Mouse (Mus musculus) hindbrain, embryonic 14.5 days (tissue): ENCODE measurements at regions not wholly inside any gene's neighbourhood (a gene's known extent, or its start where the extent isn't known, plus 50 kb on each side); places are given as distances from the start of the nearest gene placed in this dataset.

Experiments used
- ATAC-seq: fragments of 200-750 bp; cut with Nextera tagmentation; 2 replicates; pipeline ENCODE4 v1.8.0; 2017; ENCODE audit warnings: moderate number of reproducible peaks, mild to moderate bottlenecking, moderate TSS enrichment, moderate library complexity; ENCODE audit not compliant: low FRiP score
- DNase-seq: peaks from one replicate; pipeline ENCODE4 v3.0.0-alpha.2; 2015; ENCODE audit warnings: low spot score
- H3K27ac ChIP-seq: fragments of 300-500 bp; sonication (generic); 2 replicates; pipeline ENCODE4 v1.5.1; 2014; ENCODE audit warnings: mild to moderate bottlenecking, moderate library complexity
- H3K27me3 ChIP-seq: fragments of 300-500 bp; sonication (generic); 2 replicates; pipeline ENCODE4 v1.6.1; 2014; ENCODE audit warnings: mild to moderate bottlenecking, low read length, mixed read lengths; ENCODE audit not compliant: control insufficient read depth, insufficient read depth
- H3K36me3 ChIP-seq: fragments of 300-500 bp; sonication (generic); replicated peaks from 2 replicates; pipeline ENCODE4 v1.6.1; 2014; ENCODE audit not compliant: control insufficient read depth, insufficient read depth
- H3K4me1 ChIP-seq: fragments of 300-500 bp; sonication (generic); replicated peaks from 2 replicates; pipeline ENCODE4 v1.6.1; 2014; ENCODE audit warnings: antibody characterized with exemption, low read length, mixed read lengths; ENCODE audit not compliant: control insufficient read depth, insufficient read depth
- H3K4me2 ChIP-seq: fragments of 300-500 bp; sonication (generic); replicated peaks from 2 replicates; pipeline ENCODE4 v1.6.1; 2014; ENCODE audit warnings: mild to moderate bottlenecking, moderate library complexity
- H3K4me3 ChIP-seq: fragments of 300-500 bp; sonication (generic); replicated peaks from 2 replicates; pipeline ENCODE4 v1.5.1; 2014; ENCODE audit warnings: mild to moderate bottlenecking, low read length
- H3K9ac ChIP-seq: fragments of 300-500 bp; sonication (generic); 2 replicates; pipeline ENCODE4 v1.6.1; 2014
- H3K9me3 ChIP-seq: fragments of 300-500 bp; sonication (generic); 2 replicates; pipeline ENCODE4 v1.6.1; 2016; ENCODE audit warnings: low read length; ENCODE audit not compliant: control insufficient read depth
- WGBS: fragments of 180-500 bp; shearing (Covaris S2); extraction: QIAGEN DNeasy Blood & Tissue Kit; methylation state at CpG from one replicate; pipeline ENCODE4 v1.1.7; 2014; 5-methylcytosine and 5-hydroxymethylcytosine counted together

GRCm38 (mm10) chr3:144329117-144329516 is 124.1 kb upstream of the Lmo4 start:
- H3K27ac ChIP-seq: no peak overlapping the region
- no peak overlapping the region for H3K4me3 ChIP-seq
- H3K4me2 ChIP-seq: no peak overlapping the region
- DNase-seq: no peak
- ATAC-seq: no peak
- no peaks in the 10 kb centered on the region for H3K27me3 ChIP-seq
- 69% methylated on average over 7 of the region's 7 CpGs for WGBS
- no peak overlapping the region for H3K9ac ChIP-seq
- peaks cover 5% of the 10 kb centered on the region for H3K4me1 ChIP-seq
- no peaks in the 10 kb centered on the region for H3K9me3 ChIP-seq
- no peaks in the 10 kb centered on the region for H3K36me3 ChIP-seq

- no peak overlapping the region for H3K9ac ChIP-seq
- no peaks in the 10 kb centered on the region for H3K27me3 ChIP-seq
- H3K4me3 ChIP-seq: no peak overlapping the region
- no peak overlapping the region for H3K27ac ChIP-seq
- H3K36me3 ChIP-seq: no peaks in the 10 kb centered on the region
- H3K4me1 ChIP-seq: peaks cover 2% of the 10 kb centered on the region
- 86% methylated on average over 8 of the region's 8 CpGs for whole genome bisulfite sequencing
- no peaks in the 10 kb centered on the region for H3K9me3 ChIP-seq
- ATAC-seq (no peak), DNase-seq (no peak)
- H3K4me2 ChIP-seq: no peak overlapping the region
Observed at GRCm38 (mm10) chr3:144327235-144327760, 122.3 kb upstream of the Lmo4 start.

- H3K9ac ChIP-seq: no peak overlapping the region
- no peak for DNase-seq
- no peaks in the 10 kb centered on the region for H3K27me3 ChIP-seq
- 97% methylated on average over 2 of the region's 2 CpGs for WGBS
- no peak overlapping the region for H3K27ac ChIP-seq
- H3K36me3 ChIP-seq: no peaks in the 10 kb centered on the region
- no peaks in the 10 kb centered on the region for H3K9me3 ChIP-seq
- no peaks in the 10 kb centered on the region for H3K4me1 ChIP-seq
- H3K4me3 ChIP-seq: no peak overlapping the region
- no peak for ATAC-seq
- H3K4me2 ChIP-seq: no peak overlapping the region
Observed at GRCm38 (mm10) chr3:144324974-144325373, 120.0 kb upstream of the Lmo4 start.

GRCm38 (mm10) chr3:144323524-144323923 is 118.5 kb upstream of the Lmo4 start:
- Histone ChIP-seq H3K4me1 (peaks cover 8% of the 10 kb centered on the region), H3K9ac (no peak overlapping the region), H3K4me3 (no peak overlapping the region), H3K27ac (no peak overlapping the region), H3K36me3 (no peaks in the 10 kb centered on the region), H3K4me2 (no peak overlapping the region), H3K9me3 (no peaks in the 10 kb centered on the region), H3K27me3 (no peaks in the 10 kb centered on the region)
- no peak for DNase-seq
- WGBS: 97% methylated on average over 3 of the region's 3 CpGs
- no peak for ATAC-seq

- peak overlapping the region; percentile 78 for H3K27ac ChIP-seq
- no peaks in the 10 kb centered on the region for H3K27me3 ChIP-seq
- H3K4me1 ChIP-seq: peaks cover 11% of the 10 kb centered on the region
- peak overlapping the region; percentile 48 for H3K9ac ChIP-seq
- WGBS: 55% methylated on average over 11 of the region's 11 CpGs
- peak overlapping the region; percentile 33 for H3K4me2 ChIP-seq
- no peak for ATAC-seq
- H3K36me3 ChIP-seq: no peaks in the 10 kb centered on the region
- no peak overlapping the region for H3K4me3 ChIP-seq
- no peaks in the 10 kb centered on the region for H3K9me3 ChIP-seq
- no peak for DNase-seq
Observed at GRCm38 (mm10) chr3:144319468-144320205, 114.6 kb upstream of the Lmo4 start.

GRCm38 (mm10) chr3:144318761-144319467 is 113.9 kb upstream of the Lmo4 start:
- H3K9me3 ChIP-seq: no peaks in the 10 kb centered on the region
- H3K4me1 ChIP-seq: peaks cover 11% of the 10 kb centered on the region
- peak; percentile 84 for ATAC-seq
- H3K27me3 ChIP-seq: no peaks in the 10 kb centered on the region
- DNase-seq: peak; percentile 62
- peak overlapping the region; percentile 78 for H3K27ac ChIP-seq
- H3K9ac ChIP-seq: peak overlapping the region; percentile 48
- H3K4me2 ChIP-seq: peak overlapping the region; percentile 33
- no peak overlapping the region for H3K4me3 ChIP-seq
- 26% methylated on average over 16 of the region's 16 CpGs for WGBS
- no peaks in the 10 kb centered on the region for H3K36me3 ChIP-seq

GRCm38 (mm10) chr3:144310748-144311147 is 105.7 kb upstream of the Lmo4 start:
- no peaks in the 10 kb centered on the region for H3K27me3 ChIP-seq
- H3K4me1 ChIP-seq: no peaks in the 10 kb centered on the region; the same call in 1 of the 2 replicates
- ATAC-seq (no peak), DNase-seq (no peak)
- H3K4me3 ChIP-seq: no peak overlapping the region
- H3K27ac ChIP-seq: no peak overlapping the region
- no peak overlapping the region for H3K4me2 ChIP-seq
- H3K36me3 ChIP-seq: no peaks in the 10 kb centered on the region
- no peaks in the 10 kb centered on the region for H3K9me3 ChIP-seq
- H3K9ac ChIP-seq: no peak overlapping the region
- WGBS: 87% methylated on average over 5 of the region's 5 CpGs

GRCm38 (mm10) chr3:144308616-144309015 is 103.6 kb upstream of the Lmo4 start:
- no peak overlapping the region for H3K4me2 ChIP-seq
- H3K9me3 ChIP-seq: no peaks in the 10 kb centered on the region
- no peak overlapping the region for H3K9ac ChIP-seq
- 70% methylated on average over 4 of the region's 4 CpGs for WGBS
- H3K27me3 ChIP-seq: no peaks in the 10 kb centered on the region
- no peaks in the 10 kb centered on the region for H3K36me3 ChIP-seq
- no peak for ATAC-seq
- no peaks in the 10 kb centered on the region for H3K4me1 ChIP-seq
- no peak overlapping the region for H3K27ac ChIP-seq
- H3K4me3 ChIP-seq: no peak overlapping the region
- no peak for DNase-seq

- ATAC-seq (no peak), DNase-seq (no peak)
- Histone ChIP-seq H3K9ac (no peak overlapping the region), H3K4me3 (no peak overlapping the region), H3K27me3 (no peaks in the 10 kb centered on the region), H3K27ac (no peak overlapping the region), H3K9me3 (no peaks in the 10 kb centered on the region), H3K4me1 (no peaks in the 10 kb centered on the region), H3K36me3 (no peaks in the 10 kb centered on the region), H3K4me2 (no peak overlapping the region)
- WGBS: 74% methylated on average over 3 of the region's 3 CpGs
Observed at GRCm38 (mm10) chr3:144307557-144307956, 102.5 kb upstream of the Lmo4 start.
